Mouse (Mus musculus) spleen, adult 18-20 months (tissue): ENCODE measurements at regions not wholly inside any gene's neighbourhood (a gene's known extent, or its start where the extent isn't known, plus 50 kb on each side); places are given as distances from the start of the nearest gene placed in this dataset.

Experiments used
- DNase-seq, 2 experiments: peaks; one replicate each; pipeline ENCODE4 v3.0.0; 2022; ENCODE audit warnings: mixed read lengths in 2 of 2

- DNase-seq = no peak
These were observed 86.8 kb upstream of the Rab11fip2 start for GRCm38 (mm10) chr19:60030212-60030788.

GRCm38 (mm10) chr19:60029720-60030119, 86.3 kb upstream of the Rab11fip2 start:
- no peak for DNase-seq

- no peak for DNase-seq
These were observed 72.3 kb upstream of the Rab11fip2 start for GRCm38 (mm10) chr19:60015614-60016300.

- no peak for DNase-seq
These were observed 52.1 kb upstream of the Rab11fip2 start for GRCm38 (mm10) chr19:59995557-59995956.
